Mouse (Mus musculus) kidney, embryonic 14.5 days (tissue): ENCODE measurements around the gene Sema6d. TPM values are rescaled to one million over a fixed set of nuclear protein-coding genes. Genes with fewer than 3 reads are reported as not detected.

Experiments used
- ATAC-seq: fragments of 200-750 bp; cut with Nextera tagmentation; 2 replicates; pipeline ENCODE4 v1.8.0; 2017; ENCODE audit warnings: moderate number of reproducible peaks, mild to moderate bottlenecking, moderate TSS enrichment, moderate library complexity; ENCODE audit not compliant: low FRiP score, low TSS enrichment
- H3K27ac ChIP-seq: fragments of 300-500 bp; sonication (generic); 2 replicates; pipeline ENCODE4 v1.5.1; 2014; ENCODE audit warnings: low read depth, mild to moderate bottlenecking, low read length, moderate library complexity, mixed read lengths
- H3K27me3 ChIP-seq: fragments of 300-500 bp; sonication (generic); 2 replicates; pipeline ENCODE4 v1.6.1; 2014; ENCODE audit warnings: mild to moderate bottlenecking, low read length; ENCODE audit not compliant: control insufficient read depth, insufficient read depth
- H3K36me3 ChIP-seq: fragments of 300-500 bp; sonication (generic); 2 replicates; pipeline ENCODE4 v1.6.1; 2014; ENCODE audit warnings: low read length, mixed read lengths; ENCODE audit not compliant: control insufficient read depth, insufficient read depth
- H3K4me1 ChIP-seq: fragments of 300-500 bp; sonication (generic); 2 replicates; pipeline ENCODE4 v1.6.1; 2014; ENCODE audit warnings: low read length, mixed read lengths; ENCODE audit not compliant: control insufficient read depth, insufficient read depth
- H3K4me2 ChIP-seq: fragments of 300-500 bp; sonication (generic); replicated peaks from 2 replicates; pipeline ENCODE4 v1.6.1; 2014; ENCODE audit warnings: low read depth, mild to moderate bottlenecking, low read length
- H3K4me3 ChIP-seq: fragments of 300-500 bp; sonication (generic); 2 replicates; pipeline ENCODE4 v1.5.1; 2014; ENCODE audit warnings: mild to moderate bottlenecking, low read length
- H3K9ac ChIP-seq: fragments of 300-500 bp; sonication (generic); 2 replicates; pipeline ENCODE4 v1.6.1; 2014; ENCODE audit warnings: low read depth, mild to moderate bottlenecking, low read length, moderate library complexity
- H3K9me3 ChIP-seq: fragments of 300-500 bp; sonication (generic); 2 replicates; pipeline ENCODE4 v1.6.1; 2016; ENCODE audit warnings: low read length; ENCODE audit not compliant: control insufficient read depth
- WGBS: fragments of 180-500 bp; shearing (Covaris S2); extraction: QIAGEN DNeasy Blood & Tissue Kit; methylation state at CpG from one replicate; pipeline ENCODE4 v1.1.7; 2014; 5-methylcytosine and 5-hydroxymethylcytosine counted together
- polyA plus RNA-seq: library from polyadenylated mRNA; unstranded; fragments of >200 nt; fragmentation: Nextera tagmentation; extraction: Ambion mirVana; gene quantifications from 2 replicates; pipeline ENCODE4 v1.2.1, GENCODE M21; 2014

The Sema6d gene
- polyA plus RNA-seq, 1 experiment from 2014 or later, result 11.8 TPM

DNA sequence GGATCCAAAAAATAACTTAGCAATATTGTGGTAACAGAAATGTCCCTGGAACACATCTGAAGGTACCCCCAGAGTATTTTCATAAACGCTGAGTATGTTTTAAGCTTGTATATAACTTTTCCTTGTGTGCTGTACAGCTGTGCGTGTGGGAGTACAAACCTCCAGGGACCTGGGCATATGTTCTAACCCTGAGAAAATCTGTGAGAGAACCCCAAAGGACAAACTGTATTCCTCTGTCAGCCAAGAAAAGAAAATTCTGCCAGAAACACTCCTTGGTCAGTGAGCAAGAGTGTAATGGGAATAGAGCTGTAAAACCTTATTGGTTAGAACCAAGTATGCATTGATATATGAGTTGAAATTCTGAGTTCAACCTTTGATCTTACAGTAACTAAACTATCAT, 203.8 kb downstream of the Sema6d start:
- 91% methylated on average over 2 of the region's 2 CpGs for WGBS
- Histone ChIP-seq H3K4me1 (no peaks in the 10 kb centered on the region), H3K9me3 (no peaks in the 10 kb centered on the region), H3K9ac (no peak overlapping the region), H3K4me2 (no peak overlapping the region), H3K27me3 (no peaks in the 10 kb centered on the region), H3K4me3 (no peak overlapping the region), H3K27ac (no peak overlapping the region), H3K36me3 (no peaks in the 10 kb centered on the region)
- ATAC-seq, result no peak

DNA sequence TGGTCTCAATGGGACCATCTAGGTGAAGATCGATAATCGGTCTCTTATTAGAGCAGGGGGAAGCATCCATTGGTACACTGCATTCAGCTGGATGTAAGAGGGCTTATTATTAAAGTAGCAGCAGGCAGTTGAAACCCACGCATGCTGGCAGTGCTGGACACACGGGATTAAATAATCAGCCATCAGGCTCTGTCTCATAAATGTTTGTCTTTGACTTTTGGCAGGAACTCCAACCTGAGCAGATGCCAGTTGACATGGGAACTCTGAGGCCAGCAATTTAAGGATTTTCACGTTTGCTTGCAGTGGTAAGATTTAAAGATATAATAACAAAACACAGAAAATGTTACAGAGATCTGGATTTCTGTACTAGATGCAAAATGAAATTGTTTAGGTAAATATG, 208.6 kb downstream of the Sema6d start:
- 70% methylated on average over 5 of the region's 5 CpGs for WGBS
- H3K4me1 ChIP-seq, result no peaks in the 10 kb centered on the region
- H3K4me2 ChIP-seq, result no peak overlapping the region
- no peak overlapping the region for H3K27ac ChIP-seq
- no peaks in the 10 kb centered on the region for H3K27me3 ChIP-seq
- H3K9ac ChIP-seq, result no peak overlapping the region
- ATAC-seq, result no peak
- H3K9me3 ChIP-seq, result no peaks in the 10 kb centered on the region
- no peaks in the 10 kb centered on the region for H3K36me3 ChIP-seq
- no peak overlapping the region for H3K4me3 ChIP-seq

DNA sequence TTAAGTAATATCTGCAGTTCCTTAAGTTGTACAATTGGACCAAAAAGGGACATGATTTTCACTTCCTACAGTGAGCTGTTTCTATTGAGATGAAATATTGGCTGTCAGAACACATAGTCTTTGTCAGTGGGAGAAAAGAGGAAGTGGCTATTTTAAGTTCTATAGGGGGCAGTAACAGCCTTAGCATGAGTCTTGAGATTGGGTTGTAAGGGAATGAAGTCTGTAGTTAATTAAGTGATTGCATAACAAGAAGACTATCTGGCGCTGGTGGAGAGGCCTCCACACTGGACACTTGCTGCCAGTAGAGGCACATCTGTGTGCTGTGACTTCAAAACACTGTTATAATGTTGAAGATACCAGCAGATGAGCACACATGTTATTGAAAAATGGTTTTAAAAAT, 209.1 kb downstream of the Sema6d start:
- Histone ChIP-seq H3K9ac (no peak overlapping the region), H3K36me3 (no peaks in the 10 kb centered on the region), H3K4me3 (no peak overlapping the region), H3K4me1 (no peaks in the 10 kb centered on the region), H3K9me3 (no peaks in the 10 kb centered on the region), H3K4me2 (no peak overlapping the region), H3K27me3 (no peaks in the 10 kb centered on the region), H3K27ac (no peak overlapping the region)
- WGBS, result 63% methylated on average over 1 of the region's 1 CpGs
- no peak for ATAC-seq

DNA sequence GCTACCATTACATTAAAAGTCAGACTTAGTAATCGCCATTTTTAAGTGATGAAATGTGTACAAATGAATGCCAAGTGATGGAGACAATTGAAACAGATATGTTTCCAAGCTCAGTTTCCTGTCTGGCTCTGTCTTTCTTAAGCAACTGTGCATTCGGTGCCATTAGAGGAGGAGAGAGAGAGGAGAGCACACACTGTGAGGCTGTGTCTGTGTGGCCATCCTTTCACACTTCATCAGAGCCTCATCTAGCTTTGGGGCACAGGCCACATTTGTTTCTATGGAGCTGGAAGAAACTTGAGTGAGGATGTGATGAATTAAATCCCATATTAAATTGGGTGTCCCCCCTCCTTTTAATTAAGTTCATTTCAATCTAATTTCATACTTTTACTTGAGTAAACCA, 218.8 kb downstream of the Sema6d start:
- H3K27me3 ChIP-seq, result no peaks in the 10 kb centered on the region

DNA sequence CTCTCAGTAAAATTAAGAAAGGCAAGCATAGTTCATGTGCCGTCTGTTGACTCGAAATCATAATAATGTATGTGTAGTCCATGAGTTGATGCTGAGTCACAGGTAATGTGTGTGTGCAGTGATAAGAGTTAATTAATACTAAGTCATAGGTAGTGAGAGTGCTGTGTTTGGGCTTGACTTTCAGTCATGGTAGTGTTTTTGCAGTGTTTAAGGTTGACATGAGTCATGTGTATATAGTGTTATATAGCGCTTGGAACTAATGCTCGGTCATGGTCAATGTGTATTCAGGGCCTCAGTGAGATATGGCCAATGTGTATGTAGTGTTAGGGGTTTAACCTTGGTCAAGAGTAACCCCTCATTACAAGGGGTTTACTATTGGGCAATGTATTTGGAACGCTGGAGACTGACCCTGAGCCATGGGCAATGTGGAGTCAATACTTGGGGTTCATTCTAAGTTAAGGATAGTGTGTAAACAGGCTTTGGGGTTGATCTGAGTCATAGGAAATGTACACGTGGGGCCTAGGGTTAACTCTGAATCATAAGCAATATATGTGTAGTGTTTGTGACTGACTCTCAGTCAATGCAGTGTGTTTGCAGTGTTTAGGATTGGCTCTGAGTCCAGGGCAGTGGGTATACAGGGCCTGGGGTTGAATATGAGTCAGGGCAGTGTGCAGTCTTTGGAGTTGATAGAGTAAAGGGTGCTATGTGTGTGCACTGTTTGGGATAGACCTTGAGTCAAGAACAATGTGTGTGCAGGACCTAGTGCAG, 219.8 kb downstream of the Sema6d start:
- no peaks in the 10 kb centered on the region for H3K36me3 ChIP-seq
- no peak for ATAC-seq
- H3K4me3 ChIP-seq, result no peak overlapping the region
- no peaks in the 10 kb centered on the region for H3K4me1 ChIP-seq
- no peaks in the 10 kb centered on the region for H3K27me3 ChIP-seq
- H3K27ac ChIP-seq, result no peak overlapping the region
- H3K4me2 ChIP-seq, result no peak overlapping the region
- H3K9me3 ChIP-seq, result no peaks in the 10 kb centered on the region
- 90% methylated on average over 6 of the region's 6 CpGs for WGBS
- H3K9ac ChIP-seq, result no peak overlapping the region

More for the DNA sequence above, 218.8 kb downstream of the Sema6d start:
- no peak for ATAC-seq
- Histone ChIP-seq H3K27ac (no peak overlapping the region), H3K4me3 (no peak overlapping the region), H3K4me2 (no peak overlapping the region), H3K4me1 (no peaks in the 10 kb centered on the region), H3K9ac (no peak overlapping the region), H3K9me3 (no peaks in the 10 kb centered on the region), H3K36me3 (no peaks in the 10 kb centered on the region)
- 78% methylated on average over 2 of the region's 2 CpGs for WGBS

DNA sequence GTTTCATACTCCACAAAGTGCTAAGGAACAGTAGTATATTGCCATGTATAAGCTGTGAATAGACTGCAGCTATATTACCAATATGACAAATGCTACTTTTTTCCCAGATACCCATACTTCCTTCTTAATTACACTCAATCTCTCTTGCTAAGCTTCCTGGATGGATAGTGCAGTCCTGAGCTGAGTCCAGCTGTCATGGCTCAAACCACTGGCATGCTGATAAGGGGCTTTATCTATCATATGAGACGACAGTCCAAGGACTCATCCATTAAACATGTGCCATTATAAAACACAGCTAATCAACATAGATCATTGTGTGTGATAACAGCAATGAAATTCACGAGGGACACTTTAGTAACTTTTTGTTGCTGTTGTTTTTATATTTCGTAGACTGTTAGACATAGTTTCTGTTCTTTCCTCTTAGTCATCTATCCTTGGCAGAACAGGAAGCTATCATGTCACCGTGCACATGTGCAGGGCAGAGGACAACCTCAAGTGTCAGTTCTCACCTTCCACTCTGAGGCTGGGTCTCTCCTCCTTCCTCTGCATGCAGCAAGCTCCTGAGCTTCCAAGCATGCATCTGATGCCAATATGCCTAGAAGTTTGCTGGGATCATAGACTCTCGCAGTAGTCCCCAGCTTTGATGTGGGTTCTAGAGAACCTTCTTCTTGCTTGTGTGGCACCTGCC, 232.9 kb downstream of the Sema6d start:
- ATAC-seq, result no peak
- no peaks in the 10 kb centered on the region for H3K4me1 ChIP-seq
- no peak overlapping the region for H3K4me2 ChIP-seq
- no peaks in the 10 kb centered on the region for H3K9me3 ChIP-seq
- no peak overlapping the region for H3K27ac ChIP-seq
- H3K27me3 ChIP-seq, result no peaks in the 10 kb centered on the region
- no peak overlapping the region for H3K9ac ChIP-seq
- no peaks in the 10 kb centered on the region for H3K36me3 ChIP-seq
- no peak overlapping the region for H3K4me3 ChIP-seq
- WGBS, result 62% methylated on average over 5 of the region's 5 CpGs

DNA sequence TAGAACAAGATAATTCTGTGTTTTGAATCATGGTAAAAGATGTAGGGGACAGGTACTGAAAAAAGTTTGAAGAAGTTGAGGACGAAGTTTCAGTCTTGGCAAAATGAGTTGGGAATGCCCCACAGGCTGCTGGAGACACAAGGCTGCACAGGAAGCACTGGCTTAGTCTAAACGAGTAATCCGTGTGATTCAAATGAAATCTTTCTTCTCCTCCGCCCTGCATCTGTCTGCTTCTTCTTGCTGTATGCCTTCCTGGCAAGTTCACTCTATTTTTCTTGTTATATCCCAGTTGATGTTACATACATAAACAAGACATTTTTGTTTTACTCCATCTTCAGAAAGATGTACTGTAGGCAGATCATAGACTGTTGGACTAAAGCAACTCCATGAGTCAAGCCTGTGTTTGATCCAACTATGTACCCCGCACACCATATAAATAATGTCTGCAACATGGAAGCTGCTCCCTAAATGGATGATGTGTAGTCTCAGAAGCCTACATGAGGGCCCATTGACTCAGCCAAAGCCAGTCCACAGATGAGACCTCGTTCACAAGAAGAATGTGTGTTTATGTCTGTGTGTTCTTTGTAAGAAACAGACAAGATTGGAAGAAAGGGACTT, 234.4 kb downstream of the Sema6d start:
- Histone ChIP-seq H3K27ac (no peak overlapping the region), H3K4me1 (no peaks in the 10 kb centered on the region), H3K9ac (no peak overlapping the region), H3K27me3 (no peaks in the 10 kb centered on the region), H3K4me3 (no peak overlapping the region), H3K9me3 (no peaks in the 10 kb centered on the region), H3K36me3 (no peaks in the 10 kb centered on the region), H3K4me2 (no peak overlapping the region)
- no peak for ATAC-seq
- WGBS, result 88% methylated on average over 6 of the region's 6 CpGs

DNA sequence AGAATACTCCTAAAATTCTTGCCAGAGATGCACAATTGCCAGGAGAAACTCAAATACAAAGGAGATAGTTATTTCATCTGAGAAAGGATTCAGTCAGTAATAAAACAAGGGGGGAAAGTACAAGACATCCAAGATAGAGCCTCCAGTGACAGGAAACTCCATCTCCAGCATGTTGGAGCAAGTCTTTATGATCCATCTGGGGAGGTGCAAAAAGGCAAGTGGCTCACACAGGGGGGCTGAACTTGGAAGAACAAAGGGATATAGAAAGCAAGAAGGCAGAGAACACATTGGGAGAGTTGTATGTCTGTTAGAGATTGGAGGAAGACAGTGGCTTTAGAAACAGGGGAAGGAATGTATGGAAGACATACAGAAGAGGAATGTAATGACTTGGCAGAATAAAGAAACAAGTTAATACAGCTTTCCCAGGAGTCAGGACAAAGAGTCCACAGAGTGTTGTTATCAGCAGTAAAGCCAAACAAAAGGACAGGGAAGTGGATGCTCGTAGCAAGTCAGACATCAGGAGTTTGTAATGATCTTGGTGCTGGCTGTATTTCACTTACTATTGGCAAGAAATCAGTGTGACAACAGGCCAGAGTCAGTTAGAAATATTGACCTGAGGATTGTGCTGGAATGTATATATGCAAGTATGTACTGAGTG, 239.8 kb downstream of the Sema6d start:
- no peak overlapping the region for H3K27ac ChIP-seq
- no peaks in the 10 kb centered on the region for H3K36me3 ChIP-seq
- no peaks in the 10 kb centered on the region for H3K4me1 ChIP-seq
- H3K27me3 ChIP-seq, result no peaks in the 10 kb centered on the region
- ATAC-seq, result no peak
- 59% methylated on average over 1 of the region's 1 CpGs for WGBS
- H3K9me3 ChIP-seq, result no peaks in the 10 kb centered on the region
- no peak overlapping the region for H3K4me2 ChIP-seq
- H3K9ac ChIP-seq, result no peak overlapping the region
- no peak overlapping the region for H3K4me3 ChIP-seq

DNA sequence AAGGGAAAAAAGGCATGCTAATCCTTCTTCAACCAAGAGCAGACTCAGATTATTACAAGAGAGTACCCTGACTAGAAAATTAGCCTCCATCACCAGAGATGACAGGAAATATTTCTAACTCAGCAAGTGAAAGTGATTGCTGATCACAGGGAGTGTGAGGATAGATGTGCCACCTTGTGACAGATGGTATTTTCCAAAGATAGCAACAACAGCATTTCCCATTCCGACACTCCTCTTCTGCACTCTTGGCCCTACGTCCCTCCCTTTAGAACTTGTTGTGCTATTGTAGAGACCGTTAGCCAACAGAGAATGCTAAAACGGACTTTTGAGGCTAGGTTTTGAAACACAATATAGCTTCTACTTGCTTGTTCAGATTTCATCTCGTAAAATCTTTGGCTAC, 243.1 kb downstream of the Sema6d start:
- Histone ChIP-seq H3K27ac (no peak overlapping the region), H3K36me3 (no peaks in the 10 kb centered on the region), H3K9ac (no peak overlapping the region), H3K4me1 (no peaks in the 10 kb centered on the region), H3K27me3 (no peaks in the 10 kb centered on the region), H3K4me3 (no peak overlapping the region), H3K4me2 (no peak overlapping the region), H3K9me3 (no peaks in the 10 kb centered on the region)
- 71% methylated on average over 5 of the region's 5 CpGs for WGBS
- no peak for ATAC-seq
